Mouse (Mus musculus) forebrain, embryonic 15.5 days (tissue): ENCODE data around the gene Gm49318. TPM values are rescaled to one million over a fixed set of nuclear protein-coding genes. Genes with fewer than 3 reads are reported as not detected.

Experiments
- ATAC-seq: fragments of 200-750 bp; cut with Nextera tagmentation; replicated peaks from 2 replicates; pipeline ENCODE4 v1.8.0; 2017; ENCODE audit warnings: mild to moderate bottlenecking, moderate TSS enrichment, moderate library complexity
- H3K27ac ChIP-seq: fragments of 300-500 bp; sonication (generic); replicated peaks from 2 replicates; pipeline ENCODE4 v1.5.1; 2015; ENCODE audit warnings: mild to moderate bottlenecking, inconsistent platforms
- H3K27me3 ChIP-seq: fragments of 300-500 bp; sonication (generic); 2 replicates; pipeline ENCODE4 v1.6.1; 2015; ENCODE audit warnings: inconsistent platforms
- H3K36me3 ChIP-seq: fragments of 300-500 bp; sonication (generic); 2 replicates; pipeline ENCODE4 v1.6.1; 2015; ENCODE audit warnings: mild to moderate bottlenecking, inconsistent platforms
- H3K4me1 ChIP-seq: fragments of 300-500 bp; sonication (generic); 2 replicates; pipeline ENCODE4 v1.6.1; 2015; ENCODE audit warnings: inconsistent platforms
- H3K4me2 ChIP-seq: fragments of 300-500 bp; sonication (generic); replicated peaks from 2 replicates; pipeline ENCODE4 v1.6.1; 2015; ENCODE audit warnings: mild to moderate bottlenecking, inconsistent platforms
- H3K4me3 ChIP-seq: fragments of 300-500 bp; sonication (generic); 2 replicates; pipeline ENCODE4 v1.5.1; 2015; ENCODE audit warnings: mild to moderate bottlenecking, inconsistent platforms
- H3K9ac ChIP-seq: fragments of 300-500 bp; sonication (generic); replicated peaks from 2 replicates; pipeline ENCODE4 v1.6.1; 2015; ENCODE audit warnings: mild to moderate bottlenecking, inconsistent platforms
- H3K9me3 ChIP-seq: fragments of 300-500 bp; sonication (generic); 2 replicates; pipeline ENCODE4 v1.6.1; 2016; ENCODE audit warnings: inconsistent platforms
- WGBS: fragments of 180-500 bp; shearing (Covaris S2); methylation state at CpG from one replicate; pipeline ENCODE4 v1.1.7; 2015; ENCODE audit warnings: mixed read lengths; 5-methylcytosine and 5-hydroxymethylcytosine counted together
- polyA plus RNA-seq: library from polyadenylated mRNA; unstranded; fragments of >200 nt; fragmentation: Nextera tagmentation; extraction: Ambion mirVana; gene quantifications from 2 replicates; pipeline ENCODE4 v1.2.1, GENCODE M21; 2015

Gene Gm49318
- polyA plus RNA-seq, 1 experiment from 2014 or later: not detected

GRCm38 (mm10) chr9:22011055-22011454 is 60.0 kb downstream of the Gm49318 start:
- H3K4me2 ChIP-seq: no peak overlapping the region
- WGBS: 86% methylated on average over 5 of the region's 5 CpGs
- H3K9ac ChIP-seq: no peak overlapping the region
- peaks cover 84% of the 10 kb centered on the region for H3K36me3 ChIP-seq
- 0 out of 2 replicates have a peak, but pooled peaks cover under 1% of the 10 kb centered on the region for H3K4me1 ChIP-seq
- H3K9me3 ChIP-seq: no peaks in the 10 kb centered on the region
- H3K27me3 ChIP-seq: no peaks in the 10 kb centered on the region
- ATAC-seq: 0 out of 2 replicates have a peak, but pooled peaks have one; percentile 17
- no peak overlapping the region for H3K27ac ChIP-seq
- no peak overlapping the region for H3K4me3 ChIP-seq

GRCm38 (mm10) chr9:22004546-22004945 is 66.5 kb downstream of the Gm49318 start:
- H3K4me2 ChIP-seq: no peak overlapping the region
- no peaks in the 10 kb centered on the region for H3K9me3 ChIP-seq
- H3K27ac ChIP-seq: no peak overlapping the region
- ATAC-seq: no peak
- H3K4me1 ChIP-seq: peaks cover 34% of the 10 kb centered on the region
- 95% methylated on average over 12 of the region's 12 CpGs for WGBS
- no peak overlapping the region for H3K9ac ChIP-seq
- H3K4me3 ChIP-seq: no peak overlapping the region
- no peaks in the 10 kb centered on the region for H3K27me3 ChIP-seq
- H3K36me3 ChIP-seq: peaks cover 37% of the 10 kb centered on the region

- Histone ChIP-seq H3K9ac (peak overlapping the region; percentile 61), H3K27me3 (no peaks in the 10 kb centered on the region), H3K9me3 (no peaks in the 10 kb centered on the region), H3K27ac (peak overlapping the region; percentile 66), H3K4me1 (peaks cover 34% of the 10 kb centered on the region), H3K36me3 (peaks cover 23% of the 10 kb centered on the region), H3K4me3 (peak overlapping the region; percentile 47), H3K4me2 (peak overlapping the region; percentile 75)
- ATAC-seq: peak; percentile 14
- WGBS: 0% methylated on average over 18 of the region's 18 CpGs
Observed at GRCm38 (mm10) chr9:22003163-22003554, 67.9 kb downstream of the Gm49318 start.

GRCm38 (mm10) chr9:22002194-22003162 is 68.6 kb downstream of the Gm49318 start, which contains the start of the genes Ccdc151 and Prkcsh:
TSS of gene Ccdc151 (minus strand) at chr9:22002634.
TSS of gene Prkcsh (plus strand) at chr9:22002806.
- peak within 1 kb of the TSS; percentile 75 for H3K4me2 ChIP-seq
- H3K9me3 ChIP-seq: no peaks in the 10 kb centered on the region
- peaks cover 18% of the 10 kb centered on the region; the same call in 1 of the 2 replicates for H3K36me3 ChIP-seq
- H3K27ac ChIP-seq: peak within 1 kb of the TSS; percentile 66
- H3K9ac ChIP-seq: peak within 1 kb of the TSS; percentile 61
- H3K4me1 ChIP-seq: peaks cover 34% of the 10 kb centered on the region
- ATAC-seq: peak; percentile 99
- 5% methylated on average over 57 of the region's 57 CpGs for WGBS
- no peaks in the 10 kb centered on the region for H3K27me3 ChIP-seq
- H3K4me3 ChIP-seq: peak within 1 kb of the TSS; percentile 47

GRCm38 (mm10) chr9:22001633-22002032 is 69.4 kb downstream of the Gm49318 start:
- Histone ChIP-seq H3K36me3 (peaks cover 12% of the 10 kb centered on the region; the same call in 1 of the 2 replicates), H3K9ac (no peak overlapping the region), H3K27me3 (no peaks in the 10 kb centered on the region), H3K4me1 (peaks cover 34% of the 10 kb centered on the region), H3K4me2 (no peak overlapping the region), H3K27ac (no peak overlapping the region), H3K4me3 (no peak overlapping the region), H3K9me3 (no peaks in the 10 kb centered on the region)
- 84% methylated on average over 4 of the region's 4 CpGs for WGBS
- no peak for ATAC-seq

- no peaks in the 10 kb centered on the region for H3K27me3 ChIP-seq
- H3K4me1 ChIP-seq: peaks cover 27% of the 10 kb centered on the region
- H3K4me3 ChIP-seq: no peak overlapping the region
- no peaks in the 10 kb centered on the region for H3K9me3 ChIP-seq
- WGBS: 93% methylated on average over 6 of the region's 6 CpGs
- H3K9ac ChIP-seq: no peak overlapping the region
- no peak overlapping the region for H3K4me2 ChIP-seq
- H3K36me3 ChIP-seq: 0 out of 2 replicates have a peak, but pooled peaks cover 6% of the 10 kb centered on the region
- no peak for ATAC-seq
- H3K27ac ChIP-seq: no peak overlapping the region
Observed at GRCm38 (mm10) chr9:22000296-22000695, 70.8 kb downstream of the Gm49318 start.

GRCm38 (mm10) chr9:21996178-21996867 is 74.7 kb downstream of the Gm49318 start:
- Histone ChIP-seq H3K27me3 (peaks cover 3% of the 10 kb centered on the region; the same call in 1 of the 2 replicates), H3K4me1 (no peaks in the 10 kb centered on the region), H3K27ac (no peak overlapping the region), H3K36me3 (no peaks in the 10 kb centered on the region), H3K4me3 (no peak overlapping the region), H3K9ac (no peak overlapping the region), H3K4me2 (no peak overlapping the region), H3K9me3 (no peaks in the 10 kb centered on the region)
- 88% methylated on average over 3 of the region's 3 CpGs for WGBS
- ATAC-seq: no peak

GRCm38 (mm10) chr9:21992227-21992626 is 78.8 kb downstream of the Gm49318 start:
- Histone ChIP-seq H3K36me3 (no peaks in the 10 kb centered on the region), H3K27ac (no peak overlapping the region), H3K4me1 (peaks cover 22% of the 10 kb centered on the region), H3K9me3 (no peaks in the 10 kb centered on the region), H3K4me3 (no peak overlapping the region), H3K9ac (no peak overlapping the region), H3K4me2 (no peak overlapping the region), H3K27me3 (peaks cover 44% of the 10 kb centered on the region)
- no peak for ATAC-seq
- 74% methylated on average over 4 of the region's 4 CpGs for WGBS

GRCm38 (mm10) chr9:21989230-21990110 is 81.6 kb downstream of the Gm49318 start, which contains the start of gene Rgl3:
TSS of gene Rgl3 (minus strand) at chr9:21989446.
- 1% methylated on average over 42 of the region's 42 CpGs for WGBS
- no peaks in the 10 kb centered on the region for H3K36me3 ChIP-seq
- peak; percentile 42; the same call in 1 of the 2 replicates for ATAC-seq
- no peak within 1 kb of the TSS for H3K27ac ChIP-seq
- no peaks in the 10 kb centered on the region for H3K9me3 ChIP-seq
- H3K9ac ChIP-seq: peak within 1 kb of the TSS; percentile 22; the same call in 1 of the 2 replicates
- H3K4me2 ChIP-seq: peak within 1 kb of the TSS; percentile 50
- H3K4me1 ChIP-seq: peaks cover 22% of the 10 kb centered on the region
- peak within 1 kb of the TSS; percentile 30 for H3K4me3 ChIP-seq
- peaks cover 54% of the 10 kb centered on the region for H3K27me3 ChIP-seq

GRCm38 (mm10) chr9:21988421-21989101 is 82.5 kb downstream of the Gm49318 start:
- peak overlapping the region; percentile 50 for H3K4me2 ChIP-seq
- 0 out of 2 replicates have a peak, but pooled peaks have one; percentile 24 for ATAC-seq
- peaks cover 54% of the 10 kb centered on the region for H3K27me3 ChIP-seq

More at GRCm38 (mm10) chr9:21988421-21989101, 82.5 kb downstream of the Gm49318 start:
- Histone ChIP-seq H3K9ac (peak overlapping the region; percentile 22; the same call in 1 of the 2 replicates), H3K4me3 (peak overlapping the region; percentile 30), H3K36me3 (no peaks in the 10 kb centered on the region), H3K4me1 (peaks cover 22% of the 10 kb centered on the region), H3K27ac (no peak overlapping the region), H3K9me3 (no peaks in the 10 kb centered on the region)
- WGBS: under 1% methylated on average over 32 of the region's 32 CpGs
